Mouse (Mus musculus) myocyte (in vitro differentiated cells): ENCODE data around the gene Nsun6.

ENCODE experiments used
- E2F4 ChIP-seq: IDR thresholded peaks from one replicate; pipeline ENCODE4 v1.6.1; 2011; ENCODE audit warnings: mild to moderate bottlenecking, control low read depth, moderate library complexity; ENCODE audit not compliant: insufficient read depth
- POLR2A ChIP-seq: IDR thresholded peaks from one replicate; pipeline ENCODE4 v1.6.1; 2011; ENCODE audit warnings: low read depth, mild to moderate bottlenecking, control low read depth, moderate library complexity; ENCODE audit not compliant: insufficient read length
- REST ChIP-seq: IDR thresholded peaks from one replicate; pipeline ENCODE4 v1.6.1; 2011; ENCODE audit warnings: mild to moderate bottlenecking, control low read depth, moderate library complexity; ENCODE audit not compliant: insufficient read depth, insufficient read length
- USF1 ChIP-seq: IDR thresholded peaks from one replicate; pipeline ENCODE4 v1.6.1; 2011; ENCODE audit warnings: low read depth, mild to moderate bottlenecking, control low read depth, moderate library complexity

GRCm38 (mm10) chr2:15049117-15049873 lies 5.6 kb downstream of the Nsun6 start, which contains the start of gene Arl5b:
- TF ChIP-seq REST (no peak), POLR2A (peak; percentile 54), E2F4 (peak; percentile 93), USF1 (no peak)
